Mouse (Mus musculus): ENCODE measurements around the gene Jph2.

The Jph2 gene

GRCm38 (mm10) chr2:163360858-163361623 lies 36.8 kb downstream of the Jph2 start:
- DNase-seq (ENCODE audit: low spot score in 2 of 2) = no peak

GRCm38 (mm10) chr2:163359253-163359652 lies 38.5 kb downstream of the Jph2 start:
- no peak for DNase-seq (ENCODE audit: low spot score in 2 of 2)

GRCm38 (mm10) chr2:163358662-163359061 lies 39.1 kb downstream of the Jph2 start:
- no peak for DNase-seq (ENCODE audit: low spot score in 2 of 2)

- peak; percentile 4 to 12 for DNase-seq (ENCODE audit: low spot score in 2 of 2)
Measured at GRCm38 (mm10) chr2:163356113-163356840, 41.5 kb downstream of the Jph2 start.

DNA sequence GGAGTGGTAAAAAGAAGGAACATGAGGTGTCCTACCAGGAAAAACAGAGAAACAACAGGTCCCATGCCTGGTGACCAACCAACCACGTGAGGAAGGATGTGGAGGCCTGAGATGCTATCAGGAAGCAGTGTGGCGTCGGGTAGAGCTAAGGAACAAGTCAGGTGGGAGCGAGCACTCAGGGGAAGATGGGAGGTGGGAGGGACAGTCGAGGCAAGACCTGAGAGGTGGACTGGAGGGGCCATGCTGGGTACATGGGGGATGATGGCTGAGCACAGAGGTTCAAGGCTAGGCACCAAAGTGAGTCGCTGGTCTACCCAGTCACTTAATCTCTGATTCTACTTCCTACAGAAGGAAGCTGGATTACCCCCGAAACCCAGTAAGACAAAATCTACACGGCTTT lies 42.1 kb downstream of the Jph2 start:
- no peak for DNase-seq (ENCODE audit: low spot score in 2 of 2)

GRCm38 (mm10) chr2:163353731-163354130 lies 44.1 kb downstream of the Jph2 start:
- no peak for DNase-seq (ENCODE audit: low spot score in 2 of 2)

DNA sequence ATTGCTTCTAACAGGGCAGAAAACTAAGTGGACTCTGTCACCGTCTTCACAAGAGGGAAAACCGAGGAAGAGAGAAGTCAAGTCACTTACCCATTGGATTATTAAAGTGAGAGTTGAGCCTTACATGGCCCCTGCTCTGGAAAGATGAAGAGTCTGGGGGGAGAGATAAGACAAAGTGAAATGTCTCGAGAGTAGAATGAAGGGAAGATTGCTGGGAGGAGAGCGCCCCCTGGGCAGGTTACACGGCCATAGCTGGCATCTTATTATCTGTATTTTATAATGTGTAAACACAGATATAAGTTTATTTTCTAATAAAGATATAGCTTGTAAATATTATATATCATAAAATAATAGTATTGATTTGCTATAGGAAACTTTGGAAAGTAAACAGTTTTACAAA lies 47.4 kb downstream of the Jph2 start:
- no peak for DNase-seq (ENCODE audit: low spot score in 2 of 2)

GRCm38 (mm10) chr2:163349411-163349810 lies 48.4 kb downstream of the Jph2 start:
- no peak for DNase-seq (ENCODE audit: low spot score in 2 of 2)

- no peak for DNase-seq (ENCODE audit: low spot score in 2 of 2)
Measured at GRCm38 (mm10) chr2:163348677-163349076, 49.1 kb downstream of the Jph2 start.

GRCm38 (mm10) chr2:163347517-163348184 lies 50.1 kb downstream of the Jph2 start:
- DNase-seq (ENCODE audit: low spot score in 2 of 2) = no peak

GRCm38 (mm10) chr2:163346497-163346896 lies 51.3 kb downstream of the Jph2 start:
- no peak for DNase-seq (ENCODE audit: low spot score in 2 of 2)

GRCm38 (mm10) chr2:163344976-163345660 lies 52.7 kb downstream of the Jph2 start:
- DNase-seq (ENCODE audit: low spot score in 2 of 2) = no peak

GRCm38 (mm10) chr2:163343671-163344070 lies 54.1 kb downstream of the Jph2 start:
- no peak for DNase-seq (ENCODE audit: low spot score in 2 of 2)

- DNase-seq (ENCODE audit: low spot score in 2 of 2) = no peak
Measured at GRCm38 (mm10) chr2:163340263-163340662, 57.5 kb downstream of the Jph2 start.

GRCm38 (mm10) chr2:163332368-163333055 lies 65.3 kb downstream of the Jph2 start:
- DNase-seq (ENCODE audit: low spot score in 2 of 2) = no peak

- no peak for DNase-seq (ENCODE audit: low spot score in 2 of 2)
Measured at GRCm38 (mm10) chr2:163331423-163331822, 66.4 kb downstream of the Jph2 start.

DNA sequence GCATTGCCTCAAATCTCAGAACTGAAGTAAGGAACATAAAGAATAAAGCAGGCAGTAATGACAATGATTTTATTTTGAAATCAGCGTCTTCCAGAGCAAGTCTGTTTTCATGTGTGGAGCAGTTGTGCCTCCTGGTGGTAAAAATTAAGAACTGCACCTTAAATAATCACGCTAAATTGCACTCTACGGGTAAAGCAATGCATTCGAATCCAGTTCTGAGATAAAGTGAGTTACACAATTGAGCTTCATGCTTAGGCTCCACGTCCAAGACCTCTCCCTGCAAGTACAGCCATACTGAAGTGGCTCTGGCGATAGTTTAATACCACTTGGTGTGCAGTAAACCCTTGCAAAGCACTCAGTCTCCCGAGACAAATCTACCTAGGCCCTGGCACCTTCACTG lies 67.1 kb downstream of the Jph2 start:
- DNase-seq (ENCODE audit: low spot score in 2 of 2) = peak in 1 of 2 experiments; percentile 8

DNA sequence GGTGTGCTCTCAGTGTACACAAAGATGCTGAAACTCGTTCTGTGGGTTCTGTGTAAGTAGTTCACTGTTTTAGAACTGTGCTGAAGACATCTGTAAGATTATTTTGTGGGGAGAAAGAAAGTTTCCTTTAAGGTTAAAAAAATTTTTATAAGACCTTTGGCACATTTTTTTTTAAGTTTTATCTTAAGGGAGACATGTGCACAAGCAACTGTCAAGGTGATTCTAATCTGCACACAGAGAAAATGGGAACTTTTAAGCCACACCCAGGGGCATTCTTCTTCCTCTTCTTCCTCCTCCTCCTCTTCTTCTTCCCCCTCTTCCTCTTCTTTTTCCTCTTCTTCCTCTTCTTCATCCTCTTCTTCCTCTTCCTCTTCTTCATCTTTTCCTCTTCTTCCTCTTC lies 74.6 kb downstream of the Jph2 start:
- no peak for DNase-seq (ENCODE audit: low spot score in 2 of 2)

GRCm38 (mm10) chr2:163318777-163319176 lies 79.0 kb downstream of the Jph2 start:
- DNase-seq (ENCODE audit: low spot score in 2 of 2) = no peak

GRCm38 (mm10) chr2:163317281-163317680 lies 80.5 kb downstream of the Jph2 start:
- no peak for DNase-seq (ENCODE audit: low spot score in 2 of 2)

GRCm38 (mm10) chr2:163310163-163310688 lies 87.6 kb downstream of the Jph2 start:
- DNase-seq (ENCODE audit: low spot score in 2 of 2) = no peak

All from spleen, postnatal 36 days (tissue).